ENCODE assay signal across 9 mouse cellular contexts in the genomic region with DNA sequence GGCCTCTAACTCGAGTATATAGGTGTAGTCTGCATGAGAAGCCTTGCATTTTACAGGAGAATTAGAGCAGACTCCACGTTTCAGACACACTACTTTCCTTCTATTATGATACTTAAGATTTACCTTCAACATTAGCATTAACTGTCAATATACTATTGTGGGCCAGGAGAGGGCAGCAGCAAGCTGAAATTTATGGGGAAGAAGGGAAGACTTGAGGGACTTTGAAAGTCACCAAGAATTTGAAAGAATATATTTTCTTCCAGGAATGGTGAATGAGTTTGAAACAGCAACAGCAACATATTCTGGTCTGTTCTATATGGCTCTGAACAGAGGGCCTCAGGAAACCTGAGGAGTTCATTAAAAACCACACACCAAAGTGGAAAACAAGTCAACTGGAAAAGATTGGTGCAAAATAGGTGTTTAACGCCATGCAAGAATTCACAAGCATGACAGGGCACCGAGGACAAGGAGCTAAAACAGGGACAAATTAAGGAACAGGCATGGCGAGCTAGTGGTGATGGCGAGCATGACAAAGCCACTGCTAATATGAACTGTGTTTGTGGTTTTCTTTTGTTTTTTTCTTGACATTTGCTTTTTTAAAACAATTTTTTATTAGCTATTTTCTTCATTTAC.
DNase-seq lines count a peak whose midpoint lies in the region; ATAC-seq and TF ChIP-seq lines count a peak whose summit lies in the region.
"Had no signal": no experiment of that assay in that cellular context is flagged by ENCODE, and none has a peak within 500 bp of the region (broad histone marks: within the 10 kb centered on the region; RNA-seq: fewer than 3 reads in every experiment).

No protein-coding gene starts in this region.

- H3K4me3 ChIP-seq in embryonic facial prominence, embryonic 14.5 days (ENCODE audit: low read depth, low read length), result no peak overlapping the region
- H3K4me3 ChIP-seq in left cerebral cortex, adult 2 months, result no peak overlapping the region
- H3K4me3 ChIP-seq: embryonic facial prominence, embryonic 15.5 days had no signal

- H3K4me2 ChIP-seq in embryonic facial prominence, embryonic 14.5 days (ENCODE audit: low read depth, low read length), result no peak overlapping the region
- H3K4me2 ChIP-seq: embryonic facial prominence, embryonic 15.5 days had no signal

- no peaks in the 10 kb centered on the region for H3K4me1 ChIP-seq in embryonic facial prominence, embryonic 14.5 days (ENCODE audit: control insufficient read depth, insufficient read depth, low read length)
- H3K4me1 ChIP-seq: embryonic facial prominence, embryonic 15.5 days had no signal

- WGBS in embryonic facial prominence, embryonic 14.5 days, result 43% methylated on average over 6 of the region's 6 CpGs

- intact Hi-C loops in left cerebral cortex, adult 2 months (cut with DNase I), result no loop called here

- peak; percentile 19 for DNase-seq in layer of hippocampus, adult 11-12 months (ENCODE audit: low spot score)
- DNase-seq in layer of hippocampus, adult 9-10 months (ENCODE audit: low spot score), result no peak
- peak; percentile 41 for DNase-seq in R1 (ENCODE audit: low read depth, low spot score)
- peak; percentile 66 for DNase-seq in embryonic facial prominence, embryonic 14.5 days (ENCODE audit: low spot score)
- peak; percentile 44 to 53 for DNase-seq in left cerebral cortex, adult 2 months (ENCODE audit: extremely low spot score in 1 of 2, low spot score in 2 of 2)
- DNase-seq in gastrocnemius, postnatal 25 days, result no peak
- DNase-seq in thymus, postnatal 25 days, result no peak

- no peaks in the 10 kb centered on the region for H3K27me3 ChIP-seq in embryonic facial prominence, embryonic 14.5 days (replicated peaks; ENCODE audit: control insufficient read depth, insufficient read depth, low read length)
- H3K27me3 ChIP-seq: embryonic facial prominence, embryonic 15.5 days had no signal

- no peak overlapping the region for H3K9ac ChIP-seq in embryonic facial prominence, embryonic 14.5 days (ENCODE audit: low read depth, low read length)
- H3K9ac ChIP-seq: embryonic facial prominence, embryonic 15.5 days had no signal

- no peaks in the 10 kb centered on the region for H3K9me3 ChIP-seq in embryonic facial prominence, embryonic 14.5 days (ENCODE audit: control insufficient read depth, low read length)
- H3K9me3 ChIP-seq: embryonic facial prominence, embryonic 15.5 days had no signal

- TF ChIP-seq CTCF in left cerebral cortex, adult 2 months (IDR thresholded peaks at IDR 0.05), result peak; percentile 69

- H3K36me3 ChIP-seq in embryonic facial prominence, embryonic 14.5 days (ENCODE audit: control insufficient read depth, insufficient read depth, low read length), result no peaks in the 10 kb centered on the region
- H3K36me3 ChIP-seq: embryonic facial prominence, embryonic 15.5 days had no signal

- H3K27ac ChIP-seq in embryonic facial prominence, embryonic 14.5 days (replicated peaks; ENCODE audit: low read depth, low read length), result no peak overlapping the region
- no peak overlapping the region for H3K27ac ChIP-seq in left cerebral cortex, adult 2 months
- H3K27ac ChIP-seq: embryonic facial prominence, embryonic 15.5 days had no signal

- ATAC-seq in embryonic facial prominence, embryonic 14.5 days (ENCODE audit: low read depth), result peak; percentile 26; the same call in 1 of the 2 replicates
- ATAC-seq in inflammation-experienced regulatory T-cells, adult 6 months, result no peak

Comparison
In these comparisons a context has a peak if more than half of its experiments do, and no peak if none do; other contexts are left out.
1. DNase-seq: peak in layer of hippocampus, adult 11-12 months (single experiment), R1 (single experiment), embryonic facial prominence, embryonic 14.5 days (single experiment) and left cerebral cortex, adult 2 months (2 of 2); none in layer of hippocampus, adult 9-10 months (single experiment), gastrocnemius, postnatal 25 days (single experiment) and thymus, postnatal 25 days (single experiment).